Mouse (Mus musculus): ENCODE measurements around the gene Slc39a9. TPM values are rescaled to one million over a fixed set of nuclear protein-coding genes. Genes with fewer than 3 reads are reported as not detected.

The Slc39a9 gene
- polyA plus RNA-seq, 1 experiment, result 16.4 TPM

- TF ChIP-seq POLR2A (IDR thresholded peaks at IDR 0.05; ENCODE audit: insufficient read depth, low read length) (no peak), EP300 (IDR thresholded peaks at IDR 0.05; ENCODE audit: insufficient read depth, low read depth, low read length) (no peak), CTCF (IDR thresholded peaks at IDR 0.05; ENCODE audit: low read depth, low read length) (no peak)
- Histone ChIP-seq H3K4me1 (ENCODE audit: control insufficient read depth, insufficient read depth, low read length) (no peaks in the 10 kb centered on the region), H3K4me3 (ENCODE audit: low read depth, low read length) (no peak overlapping the region), H3K36me3 (ENCODE audit: control insufficient read depth, insufficient read depth, low read length, poor library complexity, severe bottlenecking) (no peaks in the 10 kb centered on the region), H3K27me3 (ENCODE audit: control insufficient read depth, insufficient read depth, low read length, poor library complexity, severe bottlenecking) (no peaks in the 10 kb centered on the region), H3K27ac (ENCODE audit: insufficient read depth, low read length) (no peak overlapping the region), H3K9ac (ENCODE audit: low read depth, poor library complexity, severe bottlenecking) (no peak overlapping the region), H3K9me3 (replicated peaks; ENCODE audit: control insufficient read depth, insufficient read depth, low read length, poor library complexity, severe bottlenecking) (no peaks in the 10 kb centered on the region)
These were observed 51.3 kb downstream of the Slc39a9 start for GRCm38 (mm10) chr12:80695004-80695403.

DNA sequence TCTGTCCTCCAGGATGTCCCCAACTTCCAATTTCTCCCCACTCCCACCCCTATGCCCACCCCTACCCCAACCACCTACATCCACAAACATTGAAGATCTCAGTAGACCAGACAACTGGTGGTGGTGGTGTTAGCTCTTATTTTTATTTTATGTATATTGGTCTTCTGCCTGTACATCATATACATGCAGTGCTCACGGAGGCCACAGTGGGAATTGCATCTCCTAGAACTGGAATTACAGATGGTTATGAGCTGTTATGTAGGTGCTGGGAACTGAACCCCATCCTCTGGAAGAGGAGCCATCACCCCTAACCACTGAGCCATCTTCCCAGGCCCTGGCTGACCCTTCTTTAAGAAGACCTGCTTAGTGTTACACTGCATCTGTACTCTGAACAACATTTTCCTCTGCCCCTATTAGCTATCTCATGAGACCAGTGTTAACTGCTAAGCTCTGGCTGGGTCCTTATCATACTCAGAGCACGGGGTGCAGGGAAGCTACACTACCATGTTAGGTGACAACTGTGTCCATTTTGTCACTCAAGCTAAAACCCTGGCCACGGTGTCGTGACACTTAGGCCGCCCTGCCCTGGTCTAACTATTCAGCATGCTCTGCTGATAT, 55.0 kb downstream of the Slc39a9 start:
- Histone ChIP-seq H3K9ac (ENCODE audit: low read depth, poor library complexity, severe bottlenecking) (no peak overlapping the region), H3K9me3 (replicated peaks; ENCODE audit: control insufficient read depth, insufficient read depth, low read length, poor library complexity, severe bottlenecking) (no peaks in the 10 kb centered on the region), H3K36me3 (ENCODE audit: control insufficient read depth, insufficient read depth, low read length, poor library complexity, severe bottlenecking) (no peaks in the 10 kb centered on the region), H3K4me3 (ENCODE audit: low read depth, low read length) (no peak overlapping the region), H3K27ac (ENCODE audit: insufficient read depth, low read length) (no peak overlapping the region), H3K4me1 (ENCODE audit: control insufficient read depth, insufficient read depth, low read length) (no peaks in the 10 kb centered on the region), H3K27me3 (ENCODE audit: control insufficient read depth, insufficient read depth, low read length, poor library complexity, severe bottlenecking) (no peaks in the 10 kb centered on the region)
- no peak for TF ChIP-seq EP300 (IDR thresholded peaks at IDR 0.05; ENCODE audit: insufficient read depth, low read depth, low read length)
- no peak for TF ChIP-seq POLR2A (IDR thresholded peaks at IDR 0.05; ENCODE audit: insufficient read depth, low read length)
- TF ChIP-seq CTCF (IDR thresholded peaks at IDR 0.05; ENCODE audit: low read depth, low read length), result no peak

GRCm38 (mm10) chr12:80699144-80699531, 55.5 kb downstream of the Slc39a9 start:
- no peak for TF ChIP-seq CTCF (IDR thresholded peaks at IDR 0.05; ENCODE audit: low read depth, low read length)
- no peak for TF ChIP-seq EP300 (IDR thresholded peaks at IDR 0.05; ENCODE audit: insufficient read depth, low read depth, low read length)
- no peak for TF ChIP-seq POLR2A (IDR thresholded peaks at IDR 0.05; ENCODE audit: insufficient read depth, low read length)
- Histone ChIP-seq H3K4me1 (ENCODE audit: control insufficient read depth, insufficient read depth, low read length) (no peaks in the 10 kb centered on the region), H3K27ac (ENCODE audit: insufficient read depth, low read length) (no peak overlapping the region), H3K27me3 (ENCODE audit: control insufficient read depth, insufficient read depth, low read length, poor library complexity, severe bottlenecking) (no peaks in the 10 kb centered on the region), H3K9ac (ENCODE audit: low read depth, poor library complexity, severe bottlenecking) (no peak overlapping the region), H3K36me3 (ENCODE audit: control insufficient read depth, insufficient read depth, low read length, poor library complexity, severe bottlenecking) (no peaks in the 10 kb centered on the region), H3K4me3 (ENCODE audit: low read depth, low read length) (no peak overlapping the region), H3K9me3 (replicated peaks; ENCODE audit: control insufficient read depth, insufficient read depth, low read length, poor library complexity, severe bottlenecking) (no peaks in the 10 kb centered on the region)

DNA sequence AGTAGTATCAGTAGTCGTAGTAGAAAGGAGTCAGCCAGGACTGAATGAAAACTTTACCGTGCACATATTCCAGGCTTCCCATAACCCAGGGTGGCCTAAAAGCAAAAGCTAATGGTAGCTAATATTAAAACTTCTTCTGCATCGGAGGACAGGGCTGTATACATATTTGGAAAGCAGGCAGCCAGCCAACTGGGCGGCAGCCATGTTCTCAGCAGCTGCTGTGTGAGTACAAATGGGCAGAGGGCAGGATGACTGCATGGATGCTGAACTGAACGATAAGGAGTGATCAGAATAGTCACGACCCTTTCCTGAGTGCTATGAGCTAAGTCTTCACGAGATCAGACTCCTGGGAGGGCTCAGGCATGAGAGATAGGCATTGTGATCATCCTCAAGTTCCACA, 57.6 kb downstream of the Slc39a9 start:
- no peak for TF ChIP-seq EP300 (IDR thresholded peaks at IDR 0.05; ENCODE audit: insufficient read depth, low read depth, low read length)
- TF ChIP-seq POLR2A (IDR thresholded peaks at IDR 0.05; ENCODE audit: insufficient read depth, low read length), result no peak
- no peak for TF ChIP-seq CTCF (IDR thresholded peaks at IDR 0.05; ENCODE audit: low read depth, low read length)
- H3K9ac ChIP-seq (ENCODE audit: low read depth, poor library complexity, severe bottlenecking), result no peak overlapping the region
- H3K27me3 ChIP-seq (ENCODE audit: control insufficient read depth, insufficient read depth, low read length, poor library complexity, severe bottlenecking), result no peaks in the 10 kb centered on the region

DNA sequence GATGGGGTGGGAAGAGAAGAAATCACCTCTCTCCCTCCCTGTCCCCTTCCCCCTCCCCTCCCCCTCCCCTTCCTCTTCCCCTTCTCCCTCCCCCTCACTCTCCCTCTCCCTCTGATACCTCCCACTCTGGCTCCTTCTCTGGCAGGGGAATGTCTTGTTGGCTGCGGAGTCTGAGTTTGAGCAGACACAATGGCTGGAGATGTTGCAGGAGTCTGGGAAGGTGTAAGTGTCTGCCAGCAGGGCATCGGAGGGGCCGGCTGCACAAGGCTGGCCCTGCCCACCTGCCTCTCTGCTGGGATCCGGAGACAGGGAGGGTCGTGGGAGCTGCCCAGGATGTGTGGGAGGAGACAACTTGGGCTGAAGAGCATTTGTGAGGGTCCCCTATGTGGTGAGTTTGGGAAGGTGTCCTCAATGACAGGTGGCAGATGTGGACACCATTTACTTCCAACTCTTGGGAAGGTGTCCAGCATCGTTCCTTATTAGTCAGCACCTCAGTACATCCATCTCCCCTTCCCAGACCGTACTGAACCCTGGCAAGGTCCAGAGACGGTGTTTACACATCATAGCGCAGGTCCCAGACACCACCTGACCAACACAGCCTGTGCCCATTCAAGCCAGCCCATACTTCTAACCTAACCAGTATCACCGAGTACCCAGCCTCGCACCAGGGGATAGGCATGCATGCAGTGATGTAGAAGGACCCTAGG, 62.7 kb downstream of the Slc39a9 start:
- no peaks in the 10 kb centered on the region for H3K36me3 ChIP-seq (ENCODE audit: control insufficient read depth, insufficient read depth, low read length, poor library complexity, severe bottlenecking)
- TF ChIP-seq POLR2A (IDR thresholded peaks at IDR 0.05; ENCODE audit: insufficient read depth, low read length) (no peak), CTCF (IDR thresholded peaks at IDR 0.05; ENCODE audit: low read depth, low read length) (no peak), EP300 (IDR thresholded peaks at IDR 0.05; ENCODE audit: insufficient read depth, low read depth, low read length) (no peak)
- H3K27ac ChIP-seq (ENCODE audit: insufficient read depth, low read length), result no peak overlapping the region
- H3K9me3 ChIP-seq (replicated peaks; ENCODE audit: control insufficient read depth, insufficient read depth, low read length, poor library complexity, severe bottlenecking), result no peaks in the 10 kb centered on the region
- H3K9ac ChIP-seq (ENCODE audit: low read depth, poor library complexity, severe bottlenecking), result no peak overlapping the region
- no peaks in the 10 kb centered on the region for H3K4me1 ChIP-seq (ENCODE audit: control insufficient read depth, insufficient read depth, low read length)
- no peak overlapping the region for H3K4me3 ChIP-seq (ENCODE audit: low read depth, low read length)
- no peaks in the 10 kb centered on the region for H3K27me3 ChIP-seq (ENCODE audit: control insufficient read depth, insufficient read depth, low read length, poor library complexity, severe bottlenecking)

More for the DNA sequence above, 57.6 kb downstream of the Slc39a9 start:
- Histone ChIP-seq H3K36me3 (ENCODE audit: control insufficient read depth, insufficient read depth, low read length, poor library complexity, severe bottlenecking) (no peaks in the 10 kb centered on the region), H3K4me3 (ENCODE audit: low read depth, low read length) (no peak overlapping the region), H3K4me1 (ENCODE audit: control insufficient read depth, insufficient read depth, low read length) (no peaks in the 10 kb centered on the region), H3K9me3 (replicated peaks; ENCODE audit: control insufficient read depth, insufficient read depth, low read length, poor library complexity, severe bottlenecking) (no peaks in the 10 kb centered on the region), H3K27ac (ENCODE audit: insufficient read depth, low read length) (no peak overlapping the region)

DNA sequence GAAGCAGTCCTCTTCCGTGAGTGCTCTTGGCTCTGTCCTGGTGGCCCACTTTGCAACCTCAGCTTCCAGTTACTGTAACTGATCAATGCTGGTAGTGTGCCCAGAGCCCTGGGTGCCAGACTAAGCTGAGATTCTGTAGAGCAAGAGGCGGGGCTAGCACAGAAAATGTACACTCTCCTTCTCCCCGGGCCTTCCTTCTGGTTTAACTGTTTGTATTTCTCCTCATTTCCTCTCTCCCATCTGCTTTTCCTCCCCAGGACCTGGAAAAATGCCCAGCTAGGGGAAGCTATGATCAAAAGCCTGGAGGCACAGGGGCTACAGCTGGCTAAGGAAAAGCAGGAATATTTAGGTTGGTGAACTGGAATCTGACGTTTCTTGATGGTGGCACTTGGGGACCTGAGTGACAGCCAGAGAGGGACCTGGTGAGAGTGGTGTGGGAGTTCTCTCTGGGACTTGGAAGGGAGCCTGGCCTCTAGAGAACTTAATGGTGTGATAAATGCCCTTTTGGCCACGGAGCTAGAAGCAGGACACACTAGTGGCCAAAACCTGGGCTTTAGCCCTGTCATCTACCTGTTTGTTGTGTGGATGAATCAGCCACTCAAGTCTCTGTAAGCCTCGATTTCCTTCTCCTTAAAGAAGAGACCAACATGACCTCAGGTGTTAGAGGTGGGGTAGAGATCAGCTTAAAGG, 63.4 kb downstream of the Slc39a9 start:
- no peaks in the 10 kb centered on the region for H3K4me1 ChIP-seq (ENCODE audit: control insufficient read depth, insufficient read depth, low read length)
- no peaks in the 10 kb centered on the region for H3K9me3 ChIP-seq (replicated peaks; ENCODE audit: control insufficient read depth, insufficient read depth, low read length, poor library complexity, severe bottlenecking)
- TF ChIP-seq POLR2A (IDR thresholded peaks at IDR 0.05; ENCODE audit: insufficient read depth, low read length) (no peak), CTCF (IDR thresholded peaks at IDR 0.05; ENCODE audit: low read depth, low read length) (no peak), EP300 (IDR thresholded peaks at IDR 0.05; ENCODE audit: insufficient read depth, low read depth, low read length) (no peak)
- H3K36me3 ChIP-seq (ENCODE audit: control insufficient read depth, insufficient read depth, low read length, poor library complexity, severe bottlenecking), result no peaks in the 10 kb centered on the region
- H3K27me3 ChIP-seq (ENCODE audit: control insufficient read depth, insufficient read depth, low read length, poor library complexity, severe bottlenecking), result no peaks in the 10 kb centered on the region
- H3K4me3 ChIP-seq (ENCODE audit: low read depth, low read length), result no peak overlapping the region
- H3K27ac ChIP-seq (ENCODE audit: insufficient read depth, low read length), result no peak overlapping the region
- H3K9ac ChIP-seq (ENCODE audit: low read depth, poor library complexity, severe bottlenecking), result no peak overlapping the region
